Mouse (Mus musculus) gastrocnemius, adult 2 months (tissue): ENCODE results near the gene Zfand3. TPM values are rescaled to one million over a fixed set of nuclear protein-coding genes. Genes with fewer than 3 reads are reported as not detected.

ENCODE experiments used
- DNase-seq: peaks from one replicate; pipeline ENCODE4 v3.0.0; 2022
- H3K27ac ChIP-seq: fragments of 200-600 bp; 2 replicates; pipeline ENCODE4 v1.8.1; 2022; ENCODE audit warnings: mild to moderate bottlenecking
- H3K4me3 ChIP-seq: fragments of 200-600 bp; 2 replicates; pipeline ENCODE4 v1.8.1; 2022; ENCODE audit warnings: mild to moderate bottlenecking, moderate library complexity
- CTCF ChIP-seq: fragments of 200-600 bp; IDR thresholded peaks from 2 replicates; pipeline ENCODE4 v1.8.1; 2022; ENCODE audit warnings: antibody characterized with exemption, mild to moderate bottlenecking, moderate library complexity
- intact Hi-C: fragments of 180-260 bp; cut with DNase I; formaldehyde crosslinking; loops from one replicate; pipeline ENCODE4 v1.15.1; 2025
- total RNA-seq, 2 experiments: library from RNA; stranded (reverse); gene quantifications; 2 replicates each; pipeline ENCODE4 v1.2.3; 2021

Gene Zfand3
- total RNA-seq, 2 experiments from 2014 or later: 193 to 204 TPM

- intact Hi-C loops: no loop called here
- peak overlapping the region; percentile 56 for H3K27ac ChIP-seq
- no peak overlapping the region for H3K4me3 ChIP-seq
- no peak for TF ChIP-seq CTCF
- peak; percentile 64 for DNase-seq
Measured at GRCm38 (mm10) chr17:30215741-30216140, 211.2 kb downstream of the Zfand3 start.

GRCm38 (mm10) chr17:30221677-30222076 is 217.1 kb downstream of the Zfand3 start:
- no peak for DNase-seq
- TF ChIP-seq CTCF: no peak
- intact Hi-C loops: no loop called here
- Histone ChIP-seq H3K27ac (no peak overlapping the region), H3K4me3 (no peak overlapping the region; the same call in 1 of the 2 replicates)

GRCm38 (mm10) chr17:30222361-30222760 is 217.8 kb downstream of the Zfand3 start:
- DNase-seq: no peak
- Histone ChIP-seq H3K27ac (no peak overlapping the region), H3K4me3 (no peak overlapping the region)
- intact Hi-C loops: no loop called here
- TF ChIP-seq CTCF: no peak

GRCm38 (mm10) chr17:30222837-30223236 is 218.3 kb downstream of the Zfand3 start:
- intact Hi-C loops: no loop called here
- H3K4me3 ChIP-seq: no peak overlapping the region
- H3K27ac ChIP-seq: no peak overlapping the region
- no peak for DNase-seq
- TF ChIP-seq CTCF: no peak

- intact Hi-C loops: no loop called here
- no peak for TF ChIP-seq CTCF
- Histone ChIP-seq H3K27ac (no peak overlapping the region), H3K4me3 (no peak overlapping the region)
- DNase-seq: no peak
Measured at GRCm38 (mm10) chr17:30225030-30225740, 220.7 kb downstream of the Zfand3 start.

GRCm38 (mm10) chr17:30228439-30229215 is 224.1 kb downstream of the Zfand3 start:
- DNase-seq: no peak
- H3K27ac ChIP-seq: no peak overlapping the region
- intact Hi-C loops: no loop called here
- H3K4me3 ChIP-seq: no peak overlapping the region
- no peak for TF ChIP-seq CTCF

- TF ChIP-seq CTCF: no peak
- DNase-seq: peak; percentile 51
- peak overlapping the region; percentile 57 for H3K27ac ChIP-seq
- no peak overlapping the region for H3K4me3 ChIP-seq
- intact Hi-C loops: no loop called here
Measured at GRCm38 (mm10) chr17:30230428-30230827, 225.9 kb downstream of the Zfand3 start.

- TF ChIP-seq CTCF: no peak
- no peak for DNase-seq
- no peak overlapping the region for H3K4me3 ChIP-seq
- intact Hi-C loops: no loop called here
- H3K27ac ChIP-seq: no peak overlapping the region
Measured at GRCm38 (mm10) chr17:30231483-30231882, 226.9 kb downstream of the Zfand3 start.

- TF ChIP-seq CTCF: peak; percentile 7; the same call in 1 of the 2 replicates
- intact Hi-C loops: no loop called here
- H3K4me3 ChIP-seq: no peak overlapping the region
- DNase-seq: no peak
- H3K27ac ChIP-seq: no peak overlapping the region
Measured at GRCm38 (mm10) chr17:30232698-30233097, 228.2 kb downstream of the Zfand3 start.

GRCm38 (mm10) chr17:30235380-30235779 is 230.8 kb downstream of the Zfand3 start:
- no peak for TF ChIP-seq CTCF
- no peak for DNase-seq
- H3K27ac ChIP-seq: no peak overlapping the region
- no peak overlapping the region for H3K4me3 ChIP-seq
- intact Hi-C loops: no loop called here

GRCm38 (mm10) chr17:30236611-30237010 is 232.1 kb downstream of the Zfand3 start:
- Histone ChIP-seq H3K4me3 (no peak overlapping the region), H3K27ac (no peak overlapping the region)
- TF ChIP-seq CTCF: no peak
- intact Hi-C loops: no loop called here
- no peak for DNase-seq

- Histone ChIP-seq H3K4me3 (no peak overlapping the region), H3K27ac (no peak overlapping the region)
- no peak for TF ChIP-seq CTCF
- intact Hi-C loops: no loop called here
- DNase-seq: no peak
Measured at GRCm38 (mm10) chr17:30237600-30237999, 233.1 kb downstream of the Zfand3 start.

GRCm38 (mm10) chr17:30239458-30239857 is 234.9 kb downstream of the Zfand3 start:
- no peak for DNase-seq
- intact Hi-C loops: no loop called here
- H3K4me3 ChIP-seq: no peak overlapping the region
- H3K27ac ChIP-seq: peak overlapping the region; percentile 79
- TF ChIP-seq CTCF: no peak
